Mouse (Mus musculus): ENCODE data around the gene Nkx2-2.

Gene Nkx2-2

GRCm38 (mm10) chr2:147193271-147194255 is at the start of gene Nkx2-2:
Gene Nkx2-2, minus strand, starts transcription at chr2:147194243.
- no peak for DNase-seq (ENCODE audit: low spot score)

DNA sequence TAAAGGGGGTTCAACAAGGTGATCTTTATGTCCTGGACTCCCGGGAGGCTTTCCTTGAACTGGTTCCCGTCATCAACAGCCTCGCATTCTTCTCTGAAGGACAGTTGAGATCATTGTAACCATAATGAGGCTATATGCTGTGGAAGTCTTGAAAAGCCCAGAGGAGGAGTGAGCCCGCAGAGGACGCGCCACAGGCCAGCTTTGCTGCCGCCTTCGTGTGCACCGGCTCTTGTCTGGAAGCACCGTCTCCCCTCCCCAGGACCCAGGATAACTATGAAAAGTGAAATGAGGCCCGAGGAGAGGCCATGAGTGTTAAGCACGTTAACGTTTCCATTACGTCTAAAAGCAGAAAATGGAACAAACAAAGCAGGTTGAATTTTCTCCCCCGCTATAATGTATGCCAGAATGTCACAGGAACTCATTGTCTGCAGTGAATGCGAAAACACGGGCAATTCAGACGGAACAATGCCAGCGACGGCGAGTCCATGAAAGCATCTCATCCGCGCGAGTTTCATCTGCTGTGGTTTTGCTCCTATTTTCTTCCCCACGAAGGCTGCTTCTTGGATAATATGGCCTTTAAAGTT is 41.8 kb upstream of the Nkx2-2 start:
- DNase-seq (ENCODE audit: low spot score): no peak

- DNase-seq (ENCODE audit: low spot score): no peak
Observed at GRCm38 (mm10) chr2:147231175-147231574, 37.1 kb upstream of the Nkx2-2 start.

DNA sequence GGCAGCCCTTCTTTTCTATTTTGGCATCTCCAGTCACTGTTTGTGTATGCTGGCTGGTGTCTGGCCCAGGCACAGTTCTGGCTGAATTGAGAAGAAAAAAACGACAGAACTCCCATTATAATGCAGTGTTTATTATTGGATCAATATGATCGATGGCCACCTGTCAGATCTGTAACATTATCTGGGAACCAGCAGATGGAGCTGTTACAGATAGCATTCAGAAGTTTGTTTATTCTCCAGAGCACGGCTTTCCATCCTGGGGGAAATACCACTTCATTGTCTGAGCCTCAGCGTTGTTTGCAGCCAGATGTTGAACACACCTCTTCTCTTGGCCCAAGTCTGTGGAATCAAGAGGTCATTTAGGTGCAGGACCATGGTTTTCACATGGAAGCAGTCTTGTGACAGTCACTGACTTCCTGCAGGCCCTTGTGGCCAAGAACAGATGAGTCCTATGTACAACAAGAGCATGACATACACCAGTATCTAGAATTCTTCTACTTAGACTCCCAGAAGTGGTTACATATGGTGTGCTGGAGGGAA is 11.1 kb upstream of the Nkx2-2 start:
- DNase-seq (ENCODE audit: low spot score): no peak

DNA sequence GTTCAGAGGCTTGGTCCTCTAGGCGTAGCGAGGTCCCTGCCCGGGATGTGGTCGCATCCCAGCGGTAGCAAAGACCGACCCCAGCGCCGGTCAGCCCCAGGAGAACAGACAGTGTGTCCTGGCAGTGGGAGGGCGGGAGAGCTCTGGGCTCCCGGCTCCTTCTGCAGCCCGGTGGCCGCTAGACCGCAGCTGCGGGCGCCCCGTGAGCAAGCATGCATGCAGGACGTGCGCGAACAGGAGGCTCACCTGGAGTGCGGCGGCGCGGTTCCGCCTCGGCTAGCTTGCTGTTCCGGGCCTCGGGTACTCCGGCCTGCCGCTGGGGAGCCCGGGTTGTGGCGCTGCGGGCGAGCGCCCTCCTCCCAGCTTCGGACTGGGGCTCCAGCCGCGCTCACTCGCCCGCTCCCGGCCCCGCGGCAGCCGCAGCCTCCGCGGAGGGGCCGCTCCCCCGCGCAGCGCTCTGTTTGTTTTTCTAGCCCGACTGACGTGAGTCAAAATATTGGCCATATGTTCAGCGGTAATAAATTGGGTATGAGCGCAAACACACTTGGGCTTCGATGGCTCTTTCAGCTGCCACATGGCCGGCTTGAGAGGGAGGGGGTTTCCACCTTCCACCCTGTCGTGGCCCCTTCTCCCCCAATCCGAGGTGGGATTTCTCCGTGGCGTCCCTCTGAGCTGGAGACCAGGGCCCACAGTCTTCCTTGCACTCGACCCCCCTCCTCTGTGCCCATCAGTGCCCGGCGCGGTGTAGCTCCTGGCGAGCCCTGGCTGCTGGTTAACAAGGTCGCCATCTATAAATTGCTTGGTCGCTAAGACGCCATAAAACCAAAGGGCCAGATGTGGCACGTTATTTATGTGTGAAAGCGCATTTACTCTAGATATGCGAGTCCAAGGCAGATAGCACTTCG is 920 bp upstream of the Nkx2-2 start:
- no peak for DNase-seq (ENCODE audit: low spot score)

- no peak for DNase-seq (ENCODE audit: low spot score)
Observed at GRCm38 (mm10) chr2:147192731-147193130, 1.3 kb downstream of the Nkx2-2 start.

DNA sequence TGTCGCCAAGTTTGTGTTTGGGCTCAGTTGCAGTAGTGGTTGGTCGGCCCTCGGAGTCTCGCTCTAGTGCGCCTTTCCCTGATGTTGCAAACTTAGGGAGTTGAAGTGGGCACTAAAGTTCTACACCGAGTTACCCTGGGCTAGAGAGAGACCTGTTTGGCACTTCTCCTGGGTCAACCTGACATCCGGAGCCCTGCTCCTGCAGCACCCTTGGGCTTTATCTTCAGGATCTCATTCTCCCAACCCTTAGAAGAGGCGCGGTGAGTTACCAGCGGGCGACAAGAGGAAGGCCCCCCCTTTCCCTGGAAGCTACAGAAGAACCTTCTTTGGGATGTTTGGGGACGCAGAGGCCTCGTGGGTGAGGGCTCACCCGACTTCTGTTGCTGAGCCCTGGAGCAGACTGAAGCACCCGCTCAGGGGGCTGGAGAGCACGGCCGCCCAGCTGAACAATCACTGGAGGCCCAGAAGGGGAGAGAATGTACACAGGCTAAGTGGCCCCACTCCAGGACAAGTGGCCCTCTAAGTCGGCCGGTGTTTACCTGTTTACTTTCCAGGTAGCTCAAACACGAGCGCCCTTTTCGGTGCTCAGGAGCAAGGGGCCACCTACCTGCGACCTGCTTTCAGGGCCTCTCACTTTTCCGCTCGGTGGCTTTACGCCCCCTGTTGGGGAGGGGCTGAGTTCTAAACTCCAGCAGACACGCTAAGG is 3.6 kb downstream of the Nkx2-2 start:
- DNase-seq (ENCODE audit: low spot score): no peak

- DNase-seq (ENCODE audit: low spot score): no peak
Observed at GRCm38 (mm10) chr2:147189546-147190315, 4.3 kb downstream of the Nkx2-2 start.

DNA sequence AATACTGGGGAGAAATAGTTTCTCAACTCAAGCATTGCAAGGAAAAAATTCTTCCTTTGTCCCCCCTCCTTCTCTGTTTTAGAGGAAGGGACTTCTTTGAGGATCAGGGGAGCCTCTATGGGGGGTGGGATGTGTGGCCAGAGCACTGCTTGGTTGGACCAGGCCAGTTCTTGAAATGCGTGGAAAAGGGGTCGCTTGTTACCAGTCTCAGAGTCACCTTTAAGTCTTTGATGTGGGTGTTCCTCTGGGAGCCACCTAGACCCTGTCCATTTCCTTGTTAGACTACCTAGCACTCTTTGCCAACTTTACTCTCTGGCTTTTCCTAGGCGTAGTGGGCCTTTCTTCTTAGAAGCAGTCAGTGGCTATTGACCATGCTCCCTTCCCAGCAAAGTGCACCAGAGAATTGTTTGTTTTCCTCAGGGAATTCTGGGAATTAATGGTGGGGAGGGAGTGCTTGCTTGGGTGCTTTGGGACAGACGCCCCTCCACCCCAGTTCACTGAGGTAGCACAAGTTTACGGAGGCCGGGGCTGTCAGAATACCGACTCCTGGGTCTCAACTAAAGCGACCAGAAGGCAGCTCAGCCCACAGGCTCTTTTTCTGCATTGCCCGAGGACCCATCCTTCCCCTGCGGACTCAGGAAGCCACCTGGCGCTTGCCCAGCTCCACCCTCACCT is 5.0 kb downstream of the Nkx2-2 start:
- DNase-seq (ENCODE audit: low spot score): no peak

DNA sequence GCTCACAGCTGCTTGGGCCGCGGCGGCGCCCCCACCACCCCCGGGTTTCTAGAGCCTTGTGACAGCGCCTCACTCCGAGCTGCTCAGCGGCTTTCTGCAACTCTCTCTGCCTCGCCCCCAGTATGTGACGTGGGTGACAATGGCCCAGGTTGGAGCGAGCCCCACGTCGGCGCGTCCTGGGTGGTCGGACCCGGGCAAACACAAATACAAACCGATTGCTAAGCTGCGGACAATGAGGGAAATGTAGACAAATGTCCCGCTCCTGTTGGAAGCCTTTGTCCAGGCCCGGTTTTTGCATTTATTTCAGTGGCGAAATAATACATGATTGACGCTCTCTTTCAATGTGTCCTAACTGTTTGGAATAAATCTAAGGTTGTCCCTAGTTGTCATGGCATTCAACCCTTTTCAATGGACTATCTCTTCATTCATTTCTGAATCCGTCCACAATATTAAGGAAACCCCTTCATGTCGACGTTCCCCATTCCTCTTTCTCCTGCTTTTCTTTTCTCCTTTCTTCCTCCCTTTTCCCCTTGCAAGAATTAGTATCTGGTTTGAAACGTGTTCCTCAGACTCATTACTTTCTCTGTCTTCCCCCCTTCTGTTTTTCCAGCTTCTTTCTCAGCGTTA is 5.9 kb downstream of the Nkx2-2 start:
- no peak for DNase-seq (ENCODE audit: low spot score)

GRCm38 (mm10) chr2:147187061-147187870 is 6.8 kb downstream of the Nkx2-2 start:
- DNase-seq (ENCODE audit: low spot score): no peak

DNA sequence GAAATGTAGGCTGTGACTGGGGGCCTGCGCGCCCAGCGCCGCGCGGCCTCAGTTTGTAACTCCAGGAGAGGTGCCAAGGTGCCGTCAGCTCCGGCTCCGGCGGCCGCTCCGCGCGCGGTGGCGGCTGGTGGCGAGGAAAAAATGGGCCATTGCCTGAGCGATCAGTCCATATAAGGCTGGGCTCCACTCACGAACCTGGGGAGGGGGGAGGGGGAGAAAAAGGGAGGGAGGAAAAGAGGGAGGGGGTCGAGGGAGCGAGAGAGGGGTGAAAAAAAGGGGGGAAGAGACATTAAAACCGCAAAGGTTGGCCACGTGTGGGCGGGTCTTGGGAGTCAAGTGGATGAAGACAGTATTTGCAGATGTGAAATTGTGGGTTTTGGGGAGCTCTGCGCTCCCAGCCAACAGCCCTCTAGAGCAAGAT is 7.8 kb downstream of the Nkx2-2 start:
- DNase-seq (ENCODE audit: low spot score): no peak

- no peak for DNase-seq (ENCODE audit: low spot score)
Observed at GRCm38 (mm10) chr2:147185561-147185960, 8.5 kb downstream of the Nkx2-2 start.

DNA sequence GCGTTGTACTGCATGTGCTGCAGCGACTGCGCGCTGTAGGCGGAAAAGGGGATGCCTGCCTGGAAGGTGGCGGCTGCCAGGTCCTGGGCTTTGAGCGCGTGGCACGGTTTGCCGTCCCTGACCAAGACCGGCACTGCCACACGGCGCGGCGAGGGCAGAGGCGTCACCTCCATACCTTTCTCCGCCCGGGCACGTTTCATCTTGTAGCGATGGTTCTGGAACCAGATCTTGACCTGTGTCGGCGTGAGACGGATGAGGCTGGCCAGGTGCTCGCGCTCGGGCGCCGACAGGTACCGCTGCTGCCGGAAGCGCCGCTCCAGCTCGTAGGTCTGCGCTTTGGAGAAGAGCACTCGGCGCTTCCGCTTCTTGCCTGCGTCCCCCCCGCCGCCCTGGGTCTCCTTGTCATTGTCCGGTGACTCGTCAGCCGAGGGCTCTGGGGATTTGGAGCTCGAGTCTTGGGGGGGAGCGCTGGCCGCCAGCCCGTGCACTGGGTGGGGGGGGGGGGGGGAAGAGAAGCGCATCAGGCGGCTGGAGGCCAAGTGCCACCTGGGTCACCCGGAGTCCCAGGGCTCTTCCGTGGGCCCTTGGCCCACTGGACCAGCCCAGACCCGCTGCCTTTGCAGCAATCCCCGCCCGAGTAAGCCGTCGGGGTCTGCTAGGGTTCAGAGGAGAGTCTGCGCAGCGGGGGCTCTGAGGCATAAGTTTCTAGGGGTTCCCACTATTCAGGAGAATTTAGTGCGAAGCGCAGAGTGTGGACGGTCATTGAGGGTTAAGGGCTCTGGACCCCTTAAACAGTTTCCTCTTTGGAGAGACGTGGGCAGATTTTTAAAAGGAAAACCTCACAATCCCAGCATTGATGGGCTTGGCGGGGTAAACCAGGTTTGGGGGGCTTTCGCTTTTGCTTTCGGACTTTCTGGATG is 9.7 kb downstream of the Nkx2-2 start:
- no peak for DNase-seq (ENCODE audit: low spot score)

DNA sequence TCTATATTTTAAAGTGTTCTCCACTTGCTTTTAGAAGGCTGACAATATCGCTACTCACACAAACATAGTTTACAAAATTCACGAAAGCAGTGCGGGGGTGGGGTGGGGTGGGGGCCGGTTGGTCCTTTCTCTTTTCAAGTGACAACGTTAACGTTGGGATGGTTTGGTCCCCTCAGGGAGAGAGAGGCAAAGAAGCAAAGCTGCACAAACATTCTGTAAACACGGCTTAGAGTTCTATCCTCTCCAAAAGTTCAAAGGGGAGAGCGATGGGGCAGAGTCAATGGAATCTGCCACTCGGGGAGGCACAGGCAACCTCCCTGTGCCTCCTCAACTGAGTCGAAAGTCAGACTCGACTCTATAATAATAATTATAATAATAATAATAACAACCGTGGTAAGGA is 10.5 kb downstream of the Nkx2-2 start:
- DNase-seq (ENCODE audit: low spot score): no peak

DNA sequence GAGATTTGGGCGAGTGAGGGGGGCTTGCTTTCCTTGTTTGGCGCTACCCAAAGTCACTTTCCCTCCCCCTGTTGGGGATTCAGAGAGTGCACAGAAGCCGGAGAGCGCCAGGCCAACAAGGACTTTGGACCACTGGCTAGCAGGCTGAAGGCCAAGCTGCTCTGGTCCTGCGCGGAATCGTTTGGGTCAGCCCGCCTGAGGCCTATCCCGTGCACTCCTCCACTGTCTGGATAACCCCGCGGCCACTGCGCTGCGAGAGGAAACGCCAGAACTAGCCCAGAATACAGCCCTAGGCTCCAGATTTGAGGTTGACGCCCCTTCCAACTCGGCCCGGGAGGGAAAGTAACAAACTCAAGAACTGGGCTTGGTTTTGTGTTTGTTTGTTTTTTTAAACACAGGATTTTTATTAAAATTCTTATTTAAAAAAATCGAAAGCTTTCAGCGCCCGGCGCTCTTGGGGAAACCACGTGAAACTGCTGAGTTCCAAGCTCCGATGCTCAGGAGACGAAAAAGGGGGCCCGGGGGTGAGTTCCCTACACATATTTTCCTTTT is 11.3 kb downstream of the Nkx2-2 start:
- DNase-seq (ENCODE audit: low spot score): no peak
